Mouse (Mus musculus) lung, postnatal 0 days (tissue): ENCODE results near the gene Tead1. TPM values are rescaled to one million over a fixed set of nuclear protein-coding genes. Genes with fewer than 3 reads are reported as not detected.

ENCODE experiments used
- ATAC-seq: fragments of 200-750 bp; cut with Nextera tagmentation; 2 replicates; pipeline ENCODE4 v1.8.0; 2017; ENCODE audit warnings: moderate library complexity
- DNase-seq: peaks from one replicate; pipeline ENCODE4 v3.0.0-alpha.2; 2016; ENCODE audit warnings: low spot score
- H3K27ac ChIP-seq: fragments of 300-500 bp; sonication (generic); 2 replicates; pipeline ENCODE4 v1.5.1; 2014; ENCODE audit warnings: antibody characterized with exemption, mild to moderate bottlenecking, low read length, mixed read lengths
- H3K27me3 ChIP-seq: fragments of 300-500 bp; sonication (generic); replicated peaks from 2 replicates; pipeline ENCODE4 v1.6.1; 2014; ENCODE audit warnings: low read length, mixed read lengths; ENCODE audit not compliant: insufficient read depth
- H3K36me3 ChIP-seq: fragments of 300-500 bp; sonication (generic); 2 replicates; pipeline ENCODE4 v1.6.1; 2014; ENCODE audit warnings: low read length, mixed read lengths; ENCODE audit not compliant: insufficient read depth
- H3K4me1 ChIP-seq: fragments of 300-500 bp; sonication (generic); 2 replicates; pipeline ENCODE4 v1.6.1; 2014; ENCODE audit warnings: antibody characterized with exemption, low read depth, low read length, mixed read lengths; ENCODE audit not compliant: insufficient read depth
- H3K4me2 ChIP-seq: fragments of 300-500 bp; sonication (generic); replicated peaks from 2 replicates; pipeline ENCODE4 v1.6.1; 2014; ENCODE audit warnings: low read depth, mild to moderate bottlenecking, low read length, moderate library complexity, mixed read lengths
- H3K4me3 ChIP-seq: fragments of 300-500 bp; sonication (generic); 2 replicates; pipeline ENCODE4 v1.5.1; 2014; ENCODE audit warnings: low read depth, low read length
- H3K9ac ChIP-seq: fragments of 300-500 bp; sonication (generic); replicated peaks from 2 replicates; pipeline ENCODE4 v1.6.1; 2014; ENCODE audit warnings: low read depth, mild to moderate bottlenecking
- H3K9me3 ChIP-seq: fragments of 300-500 bp; sonication (generic); 2 replicates; pipeline ENCODE4 v1.6.1; 2016; ENCODE audit warnings: low read length, mixed read lengths
- CTCF ChIP-seq: IDR thresholded peaks from 2 replicates; pipeline ENCODE4 v1.5.1; 2016; ENCODE audit warnings: antibody characterized with exemption, mild to moderate bottlenecking
- EP300 ChIP-seq: IDR thresholded peaks from 2 replicates; pipeline ENCODE4 v1.6.1; 2016; ENCODE audit warnings: antibody characterized with exemption, mild to moderate bottlenecking, control low read depth
- WGBS: fragments of 180-500 bp; shearing (Covaris S2); extraction: QIAGEN DNeasy Blood & Tissue Kit; methylation state at CpG from one replicate; pipeline ENCODE4 v1.1.7; 2014; 5-methylcytosine and 5-hydroxymethylcytosine counted together
- polyA plus RNA-seq: library from polyadenylated mRNA; unstranded; fragments of >200 nt; fragmentation: Nextera tagmentation; extraction: Ambion mirVana; gene quantifications from 2 replicates; pipeline ENCODE4 v1.2.1, GENCODE M21; 2015

Gene Tead1
- polyA plus RNA-seq, 1 experiment from 2014 or later, result 23.0 TPM

GRCm38 (mm10) chr7:112747187-112747586 lies 68.1 kb downstream of the Tead1 start:
- H3K36me3 ChIP-seq, result no peaks in the 10 kb centered on the region
- no peaks in the 10 kb centered on the region for H3K9me3 ChIP-seq
- peaks cover 10% of the 10 kb centered on the region; the same call in 1 of the 2 replicates for H3K4me1 ChIP-seq
- H3K4me3 ChIP-seq, result no peak overlapping the region
- WGBS, result 80% methylated on average over 3 of the region's 3 CpGs
- ATAC-seq (no peak), DNase-seq (no peak)
- no peak overlapping the region for H3K4me2 ChIP-seq
- H3K27me3 ChIP-seq, result no peaks in the 10 kb centered on the region
- TF ChIP-seq EP300, result no peak
- H3K27ac ChIP-seq, result no peak overlapping the region
- H3K9ac ChIP-seq, result no peak overlapping the region

GRCm38 (mm10) chr7:112747836-112748235 lies 68.7 kb downstream of the Tead1 start:
- no peak for TF ChIP-seq EP300
- no peak for TF ChIP-seq CTCF
- WGBS, result 84% methylated on average over 3 of the region's 3 CpGs
- Histone ChIP-seq H3K9me3 (no peaks in the 10 kb centered on the region), H3K4me2 (no peak overlapping the region), H3K4me1 (peaks cover 13% of the 10 kb centered on the region; the same call in 1 of the 2 replicates), H3K27me3 (no peaks in the 10 kb centered on the region), H3K27ac (no peak overlapping the region), H3K36me3 (no peaks in the 10 kb centered on the region), H3K9ac (no peak overlapping the region), H3K4me3 (no peak overlapping the region)
- ATAC-seq (no peak), DNase-seq (no peak)

- H3K36me3 ChIP-seq, result no peaks in the 10 kb centered on the region
- ATAC-seq, result no peak
- no peaks in the 10 kb centered on the region for H3K9me3 ChIP-seq
- H3K4me2 ChIP-seq, result no peak overlapping the region
- H3K27me3 ChIP-seq, result no peaks in the 10 kb centered on the region
- H3K27ac ChIP-seq, result no peak overlapping the region
- 77% methylated on average over 4 of the region's 4 CpGs for WGBS
- TF ChIP-seq EP300, result no peak
- no peak for TF ChIP-seq CTCF
- H3K9ac ChIP-seq, result no peak overlapping the region
- H3K4me3 ChIP-seq, result no peak overlapping the region
- H3K4me1 ChIP-seq, result peaks cover 15% of the 10 kb centered on the region; the same call in 1 of the 2 replicates
- DNase-seq, result no peak
Measured at GRCm38 (mm10) chr7:112748327-112748726, 69.2 kb downstream of the Tead1 start.

DNA sequence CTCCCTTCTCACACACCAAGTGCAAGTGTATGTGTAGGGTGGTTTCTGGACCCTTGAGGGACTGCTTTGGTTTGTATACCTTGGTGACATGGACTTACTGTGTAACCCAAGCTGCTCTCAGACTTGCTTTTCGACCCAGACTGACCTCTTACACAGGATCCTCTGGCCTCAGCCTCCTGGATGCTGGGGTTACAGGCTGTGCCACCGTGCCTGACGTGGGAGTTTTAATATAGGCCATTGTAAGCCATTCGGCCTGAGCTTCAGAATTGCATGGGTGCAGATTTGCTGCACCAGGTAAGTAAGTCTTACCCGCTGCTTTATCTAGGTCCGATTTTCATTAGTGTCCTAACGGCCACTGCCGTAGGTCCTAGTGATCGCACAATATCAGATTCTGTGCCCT lies 71.0 kb downstream of the Tead1 start:
- Histone ChIP-seq H3K4me2 (no peak overlapping the region), H3K4me3 (no peak overlapping the region), H3K36me3 (no peaks in the 10 kb centered on the region), H3K9ac (no peak overlapping the region), H3K9me3 (no peaks in the 10 kb centered on the region), H3K4me1 (peaks cover 9% of the 10 kb centered on the region; the same call in 1 of the 2 replicates), H3K27ac (no peak overlapping the region), H3K27me3 (no peaks in the 10 kb centered on the region)
- DNase-seq (no peak), ATAC-seq (no peak)
- TF ChIP-seq EP300, result no peak
- no peak for TF ChIP-seq CTCF
- WGBS, result 90% methylated on average over 9 of the region's 9 CpGs

DNA sequence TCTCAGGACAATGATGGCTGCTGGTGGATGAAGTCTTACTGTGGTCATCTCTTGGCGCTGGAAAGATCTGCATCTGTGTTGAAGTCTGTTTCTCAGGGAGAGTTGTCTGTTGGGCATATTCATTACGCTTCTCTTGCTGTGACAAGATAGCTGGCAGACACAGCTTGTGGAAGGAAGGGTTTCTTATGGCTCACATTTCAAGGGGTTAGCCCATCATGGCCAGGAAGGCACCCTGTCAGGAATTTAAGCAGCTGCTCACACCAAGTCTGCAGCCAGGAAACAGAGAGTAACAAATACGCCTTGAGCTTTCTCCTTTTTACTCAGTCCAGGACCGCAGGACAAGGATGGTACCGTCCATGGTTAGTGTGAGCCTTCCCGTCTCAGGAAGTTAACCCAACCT lies 73.2 kb downstream of the Tead1 start:
- Histone ChIP-seq H3K27ac (no peak overlapping the region), H3K27me3 (no peaks in the 10 kb centered on the region), H3K9ac (no peak overlapping the region), H3K9me3 (no peaks in the 10 kb centered on the region), H3K4me3 (no peak overlapping the region), H3K4me1 (peaks cover 9% of the 10 kb centered on the region; the same call in 1 of the 2 replicates), H3K36me3 (no peaks in the 10 kb centered on the region), H3K4me2 (no peak overlapping the region)
- ATAC-seq, result no peak
- DNase-seq, result no peak
- 89% methylated on average over 6 of the region's 6 CpGs for WGBS
- TF ChIP-seq EP300, result no peak
- TF ChIP-seq CTCF, result no peak

- Histone ChIP-seq H3K4me1 (peaks cover 9% of the 10 kb centered on the region; the same call in 1 of the 2 replicates), H3K9me3 (no peaks in the 10 kb centered on the region), H3K9ac (no peak overlapping the region), H3K27me3 (no peaks in the 10 kb centered on the region), H3K4me3 (no peak overlapping the region), H3K4me2 (no peak overlapping the region), H3K36me3 (no peaks in the 10 kb centered on the region), H3K27ac (no peak overlapping the region)
- whole genome bisulfite sequencing, result 61% methylated on average over 6 of the region's 6 CpGs
- peak; percentile 44 for ATAC-seq
- no peak for TF ChIP-seq EP300
- no peak for TF ChIP-seq CTCF
- peak; percentile 49 for DNase-seq
Measured at GRCm38 (mm10) chr7:112753314-112753713, 74.2 kb downstream of the Tead1 start.

- Histone ChIP-seq H3K27ac (no peak overlapping the region), H3K9ac (no peak overlapping the region), H3K4me3 (no peak overlapping the region), H3K9me3 (no peaks in the 10 kb centered on the region), H3K36me3 (no peaks in the 10 kb centered on the region), H3K4me1 (peaks cover 22% of the 10 kb centered on the region; the same call in 1 of the 2 replicates), H3K27me3 (no peaks in the 10 kb centered on the region), H3K4me2 (no peak overlapping the region)
- ATAC-seq, result no peak
- TF ChIP-seq EP300 (no peak), CTCF (no peak)
- 85% methylated on average over 23 of the region's 23 CpGs for WGBS
- no peak for DNase-seq
Measured at GRCm38 (mm10) chr7:112759359-112759975, 80.3 kb downstream of the Tead1 start.
